Mouse (Mus musculus): ENCODE results near the gene Ndufb10. TPM values are rescaled to one million over a fixed set of nuclear protein-coding genes. Genes with fewer than 3 reads are reported as not detected.
A peak's percentile ranks its signal among the peaks of the same experiment; 100 is the strongest.

The Ndufb10 gene
- polyA plus RNA-seq, 1 experiment = 343 TPM

DNA sequence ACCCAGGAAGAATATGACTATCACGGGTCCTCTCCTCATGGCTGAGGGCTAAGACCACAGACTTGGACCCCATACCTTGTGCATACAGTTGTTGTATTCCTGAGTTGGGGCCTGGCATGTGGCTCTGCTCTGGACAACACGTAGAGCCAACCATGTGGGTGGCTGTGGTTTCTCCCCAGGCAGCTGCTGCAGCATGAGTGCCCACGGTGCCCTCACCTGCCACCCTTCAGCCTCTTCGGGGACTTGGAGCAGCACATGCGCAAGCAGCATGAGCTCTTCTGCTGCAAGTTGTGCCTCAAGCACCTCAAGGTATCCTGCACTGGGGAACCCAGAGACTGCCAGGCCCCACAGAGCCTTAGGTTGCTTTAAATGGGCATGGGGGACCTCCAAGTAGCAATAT, 47.4 kb downstream of the Ndufb10 start:
- H3ac ChIP-seq (ENCODE audit: control insufficient read depth, insufficient read length, low read depth) = no peak overlapping the region
- TF ChIP-seq CEBPB (IDR thresholded peaks at IDR 0.05; ENCODE audit: low read depth) (no peak), USF1 (IDR thresholded peaks at IDR 0.05; ENCODE audit: low read depth) (no peak), FOSL1 (IDR thresholded peaks at IDR 0.05; ENCODE audit: insufficient read depth, low read length, poor library complexity, severe bottlenecking) (no peak), MYOG (IDR thresholded peaks at IDR 0.05; ENCODE audit: control insufficient read depth, extremely low read depth, insufficient read length) (no peak), MAX (IDR thresholded peaks at IDR 0.05) (no peak), MYOD1 (IDR thresholded peaks at IDR 0.05; ENCODE audit: control insufficient read depth, insufficient read length, low read depth) (no peak), CTCF (IDR thresholded peaks at IDR 0.05; ENCODE audit: control insufficient read depth, insufficient read depth, insufficient read length) (no peak)
- peaks cover 53% of the 10 kb centered on the region for H3K79me2 ChIP-seq (ENCODE audit: control insufficient read depth, insufficient read depth)
- no peak overlapping the region for H3K4me3 ChIP-seq (ENCODE audit: insufficient read depth, poor library complexity, severe bottlenecking)
- H3K79me3 ChIP-seq (ENCODE audit: low read depth) = peaks cover 26% of the 10 kb centered on the region
- no peaks in the 10 kb centered on the region for H3K27me3 ChIP-seq (ENCODE audit: control insufficient read depth, insufficient read depth, insufficient read length)
- peaks cover 27% of the 10 kb centered on the region for H3K36me3 ChIP-seq (ENCODE audit: control insufficient read depth, insufficient read depth)

DNA sequence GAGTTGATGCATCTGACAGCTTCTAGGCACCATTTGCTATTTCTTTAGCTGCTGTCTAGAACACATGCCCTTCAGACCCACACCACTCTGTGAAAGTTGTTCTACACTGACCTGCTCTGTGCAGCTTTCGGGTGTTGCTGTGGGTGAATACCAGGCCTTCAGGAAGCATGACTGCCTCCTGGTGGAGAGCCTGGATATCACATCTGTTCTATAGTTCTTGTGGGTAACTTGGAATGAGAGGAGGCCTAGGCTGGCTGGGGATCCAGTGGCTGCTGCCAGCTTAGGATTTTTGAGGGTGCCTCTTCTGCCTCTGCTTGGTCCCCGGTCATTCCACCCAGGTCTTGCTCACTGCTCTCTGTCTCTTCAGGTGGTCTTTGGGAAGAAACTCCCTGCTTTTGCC, 48.1 kb downstream of the Ndufb10 start:
- Histone ChIP-seq H3K79me3 (ENCODE audit: low read depth) (peaks cover 33% of the 10 kb centered on the region), H3K36me3 (ENCODE audit: control insufficient read depth, insufficient read depth) (peaks cover 20% of the 10 kb centered on the region), H3K79me2 (ENCODE audit: control insufficient read depth, insufficient read depth) (peaks cover 60% of the 10 kb centered on the region), H3K27me3 (ENCODE audit: control insufficient read depth, insufficient read depth, insufficient read length) (no peaks in the 10 kb centered on the region), H3K4me3 (ENCODE audit: insufficient read depth, poor library complexity, severe bottlenecking) (no peak overlapping the region), H3ac (ENCODE audit: control insufficient read depth, insufficient read length, low read depth) (no peak overlapping the region)
- TF ChIP-seq CEBPB (IDR thresholded peaks at IDR 0.05; ENCODE audit: low read depth) = no peak
- TF ChIP-seq MYOD1 (IDR thresholded peaks at IDR 0.05; ENCODE audit: control insufficient read depth, insufficient read length, low read depth) = no peak
- TF ChIP-seq FOSL1 (IDR thresholded peaks at IDR 0.05; ENCODE audit: insufficient read depth, low read length, poor library complexity, severe bottlenecking) = no peak
- TF ChIP-seq CTCF (IDR thresholded peaks at IDR 0.05; ENCODE audit: control insufficient read depth, insufficient read depth, insufficient read length) = no peak
- TF ChIP-seq MYOG (IDR thresholded peaks at IDR 0.05; ENCODE audit: control insufficient read depth, extremely low read depth, insufficient read length) = no peak
- TF ChIP-seq MAX (IDR thresholded peaks at IDR 0.05) = no peak
- no peak for TF ChIP-seq USF1 (IDR thresholded peaks at IDR 0.05; ENCODE audit: low read depth)

DNA sequence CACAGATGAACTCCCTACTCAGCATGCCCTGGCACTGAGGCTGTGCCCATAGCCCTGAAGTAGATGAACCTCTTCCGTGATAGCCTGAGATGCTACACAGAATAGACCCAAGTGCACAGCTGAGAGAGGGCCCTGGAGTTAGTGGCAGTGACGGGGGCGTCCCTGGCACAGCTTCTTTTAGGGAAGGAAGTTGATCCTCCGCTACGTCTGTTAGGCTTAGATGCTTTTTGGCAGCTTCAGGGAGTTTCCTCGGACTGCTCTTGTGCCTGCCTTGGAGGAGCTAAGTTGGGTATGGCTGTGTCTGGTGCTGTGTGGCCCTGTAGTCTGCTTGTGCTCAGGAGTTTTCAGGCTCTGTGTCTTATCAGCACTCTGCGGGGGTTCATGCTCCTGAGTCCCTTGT, 50.0 kb downstream of the Ndufb10 start:
- Histone ChIP-seq H3K79me2 (ENCODE audit: control insufficient read depth, insufficient read depth) (peaks cover 77% of the 10 kb centered on the region), H3K4me3 (ENCODE audit: insufficient read depth, poor library complexity, severe bottlenecking) (no peak overlapping the region), H3ac (ENCODE audit: control insufficient read depth, insufficient read length, low read depth) (no peak overlapping the region), H3K36me3 (ENCODE audit: control insufficient read depth, insufficient read depth) (peaks cover 15% of the 10 kb centered on the region), H3K27me3 (ENCODE audit: control insufficient read depth, insufficient read depth, insufficient read length) (no peaks in the 10 kb centered on the region), H3K79me3 (ENCODE audit: low read depth) (peaks cover 47% of the 10 kb centered on the region)
- no peak for TF ChIP-seq MYOD1 (IDR thresholded peaks at IDR 0.05; ENCODE audit: control insufficient read depth, insufficient read length, low read depth)
- no peak for TF ChIP-seq CTCF (IDR thresholded peaks at IDR 0.05; ENCODE audit: control insufficient read depth, insufficient read depth, insufficient read length)
- TF ChIP-seq MYOG (IDR thresholded peaks at IDR 0.05; ENCODE audit: control insufficient read depth, extremely low read depth, insufficient read length) = no peak
- TF ChIP-seq USF1 (IDR thresholded peaks at IDR 0.05; ENCODE audit: low read depth) = no peak
- TF ChIP-seq CEBPB (IDR thresholded peaks at IDR 0.05; ENCODE audit: low read depth) = no peak
- TF ChIP-seq FOSL1 (IDR thresholded peaks at IDR 0.05; ENCODE audit: insufficient read depth, low read length, poor library complexity, severe bottlenecking) = no peak
- no peak for TF ChIP-seq MAX (IDR thresholded peaks at IDR 0.05)

DNA sequence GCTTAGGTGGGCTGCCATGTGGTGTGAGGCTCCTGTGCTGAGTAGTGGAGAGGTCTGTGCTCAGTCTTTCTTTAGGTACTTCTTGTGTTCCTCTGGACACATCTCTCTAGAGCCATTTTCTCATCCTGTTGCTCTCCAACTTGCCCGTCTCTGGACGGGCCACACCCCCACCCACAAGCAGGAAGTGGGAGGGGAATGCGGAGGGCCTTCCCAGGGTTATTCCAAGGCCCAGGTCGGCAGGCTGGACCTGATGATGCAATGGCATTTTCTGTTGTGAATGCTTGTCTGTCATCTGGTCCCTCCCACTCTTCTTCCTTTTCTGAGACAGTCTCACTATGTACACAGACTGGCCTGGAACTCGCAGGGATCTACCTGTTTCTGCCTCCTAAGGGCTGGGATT, 52.1 kb downstream of the Ndufb10 start:
- H3K79me2 ChIP-seq (ENCODE audit: control insufficient read depth, insufficient read depth) = peaks cover 82% of the 10 kb centered on the region
- H3K27me3 ChIP-seq (ENCODE audit: control insufficient read depth, insufficient read depth, insufficient read length) = no peaks in the 10 kb centered on the region
- peaks cover 47% of the 10 kb centered on the region for H3K79me3 ChIP-seq (ENCODE audit: low read depth)
- TF ChIP-seq CTCF (IDR thresholded peaks at IDR 0.05; ENCODE audit: control insufficient read depth, insufficient read depth, insufficient read length) (no peak), FOSL1 (IDR thresholded peaks at IDR 0.05; ENCODE audit: insufficient read depth, low read length, poor library complexity, severe bottlenecking) (no peak), CEBPB (IDR thresholded peaks at IDR 0.05; ENCODE audit: low read depth) (peak; percentile 88), MYOD1 (IDR thresholded peaks at IDR 0.05; ENCODE audit: control insufficient read depth, insufficient read length, low read depth) (no peak), MAX (IDR thresholded peaks at IDR 0.05) (no peak), USF1 (IDR thresholded peaks at IDR 0.05; ENCODE audit: low read depth) (no peak), MYOG (IDR thresholded peaks at IDR 0.05; ENCODE audit: control insufficient read depth, extremely low read depth, insufficient read length) (no peak)
- peaks cover 5% of the 10 kb centered on the region for H3K36me3 ChIP-seq (ENCODE audit: control insufficient read depth, insufficient read depth)
- peak overlapping the region; percentile 11 for H3K4me3 ChIP-seq (ENCODE audit: insufficient read depth, poor library complexity, severe bottlenecking)
- H3ac ChIP-seq (ENCODE audit: control insufficient read depth, insufficient read length, low read depth) = peak overlapping the region; percentile 52

Other genes starting within 250 kb of the Ndufb10 start
- 23.1 TPM for gene Mlst8, start 245.4 kb downstream of the Ndufb10 start, polyA plus RNA-seq (2012; fragmentation: generic; extraction: Trizol)
- gene Caskin1, start 235.9 kb downstream of the Ndufb10 start, polyA plus RNA-seq (2012; fragmentation: generic; extraction: Trizol) = 0.36 TPM
- gene Traf7, start 196.5 kb downstream of the Ndufb10 start, polyA plus RNA-seq (2012; fragmentation: generic; extraction: Trizol) = 142 TPM
- 0.42 TPM for gene Rab26, start 190.3 kb downstream of the Ndufb10 start, polyA plus RNA-seq (2012; fragmentation: generic; extraction: Trizol)
- 50.6 TPM for gene Pkd1, start 174.6 kb downstream of the Ndufb10 start, polyA plus RNA-seq (2012; fragmentation: generic; extraction: Trizol)
- 33.3 TPM for gene Tsc2, start 91.8 kb downstream of the Ndufb10 start, polyA plus RNA-seq (2012; fragmentation: generic; extraction: Trizol)
- 12.6 TPM for gene Nthl1, start 91.8 kb downstream of the Ndufb10 start, polyA plus RNA-seq (2012; fragmentation: generic; extraction: Trizol)
- 10.0 TPM for gene Slc9a3r2, start 74.2 kb downstream of the Ndufb10 start, polyA plus RNA-seq (2012; fragmentation: generic; extraction: Trizol)
- gene Npw, start 66.0 kb downstream of the Ndufb10 start, polyA plus RNA-seq (2012; fragmentation: generic; extraction: Trizol) = 0.42 TPM
- gene Zfp598, start 54.8 kb downstream of the Ndufb10 start, polyA plus RNA-seq (2012; fragmentation: generic; extraction: Trizol) = 34.6 TPM
- gene Syngr3, start 34.5 kb downstream of the Ndufb10 start, polyA plus RNA-seq (2012; fragmentation: generic; extraction: Trizol) = 0.61 TPM
- 62.8 TPM for gene Gfer, start 28.3 kb downstream of the Ndufb10 start, polyA plus RNA-seq (2012; fragmentation: generic; extraction: Trizol)
- gene Noxo1, start 28.2 kb downstream of the Ndufb10 start, polyA plus RNA-seq (2012; fragmentation: generic; extraction: Trizol) = 0.34 TPM
- gene Tbl3, start 16.8 kb downstream of the Ndufb10 start, polyA plus RNA-seq (2012; fragmentation: generic; extraction: Trizol) = 83.8 TPM
- 1.8 TPM for gene Rnf151, start 6.4 kb downstream of the Ndufb10 start, polyA plus RNA-seq (2012; fragmentation: generic; extraction: Trizol)
- gene Rps2, start 6.4 kb downstream of the Ndufb10 start, polyA plus RNA-seq (2012; fragmentation: generic; extraction: Trizol) = 381 TPM
- gene Rpl3l, start 3.3 kb upstream of the Ndufb10 start, polyA plus RNA-seq (2012; fragmentation: generic; extraction: Trizol) = 0.06 TPM
- gene Msrb1, start 12.2 kb upstream of the Ndufb10 start, polyA plus RNA-seq (2012; fragmentation: generic; extraction: Trizol) = 57.8 TPM
- not detected for gene Hs3st6, start 28.5 kb upstream of the Ndufb10 start, polyA plus RNA-seq (2012; fragmentation: generic; extraction: Trizol)
- gene Meiob, start 79.8 kb upstream of the Ndufb10 start, polyA plus RNA-seq (2012; fragmentation: generic; extraction: Trizol) = not detected
- 30.4 TPM for gene Hagh, start 115.7 kb upstream of the Ndufb10 start, polyA plus RNA-seq (2012; fragmentation: generic; extraction: Trizol)
- gene Fahd1, start 125.9 kb upstream of the Ndufb10 start, polyA plus RNA-seq (2012; fragmentation: generic; extraction: Trizol) = 5.5 TPM
- gene Igfals, start 141.5 kb upstream of the Ndufb10 start, polyA plus RNA-seq (2012; fragmentation: generic; extraction: Trizol) = 0.06 TPM
- 66.5 TPM for gene Nubp2, start 161.9 kb upstream of the Ndufb10 start, polyA plus RNA-seq (2012; fragmentation: generic; extraction: Trizol)
- 37.0 TPM for gene Spsb3, start 162.2 kb upstream of the Ndufb10 start, polyA plus RNA-seq (2012; fragmentation: generic; extraction: Trizol)
- 11.2 TPM for gene Eme2, start 170.6 kb upstream of the Ndufb10 start, polyA plus RNA-seq (2012; fragmentation: generic; extraction: Trizol)
- gene Mrps34, start 170.6 kb upstream of the Ndufb10 start, polyA plus RNA-seq (2012; fragmentation: generic; extraction: Trizol) = 107 TPM
- 19.8 TPM for gene Nme3, start 172.0 kb upstream of the Ndufb10 start, polyA plus RNA-seq (2012; fragmentation: generic; extraction: Trizol)
- 17.7 TPM for gene Mapk8ip3, start 212.5 kb upstream of the Ndufb10 start, polyA plus RNA-seq (2012; fragmentation: generic; extraction: Trizol)
- gene Jpt2, start 236.2 kb upstream of the Ndufb10 start, polyA plus RNA-seq (2012; fragmentation: generic; extraction: Trizol) = 57.4 TPM